Mouse (Mus musculus) liver, embryonic 14.5 days (tissue): ENCODE measurements around the gene Ces3a. TPM values are rescaled to one million over a fixed set of nuclear protein-coding genes. Genes with fewer than 3 reads are reported as not detected.
"Not testable (repeated sequence)": the region's sequence is repeated elsewhere in the genome, so short reads cannot be mapped to it uniquely, and the experiment has no call there.

Source experiments
- ATAC-seq: fragments of 200-750 bp; cut with Nextera tagmentation; 2 replicates; pipeline ENCODE4 v1.8.0; 2017; ENCODE audit warnings: moderate number of reproducible peaks, mild to moderate bottlenecking, moderate library complexity; ENCODE audit not compliant: insufficient read depth
- DNase-seq, 3 experiments: peaks; one replicate each; pipeline ENCODE4 v3.0.0-alpha.2; 2012 to 2013; ENCODE audit warnings: low read depth in 3 of 3, low spot score in 3 of 3
- H3K27ac ChIP-seq: fragments of 300-500 bp; sonication (generic); 2 replicates; pipeline ENCODE4 v1.5.1; 2014; ENCODE audit warnings: moderate library complexity, mild to moderate bottlenecking, control low read depth, inconsistent platforms
- H3K27me3 ChIP-seq: fragments of 300-500 bp; sonication (generic); 2 replicates; pipeline ENCODE4 v1.6.1; 2014; ENCODE audit warnings: mild to moderate bottlenecking, low read length, moderate library complexity; ENCODE audit not compliant: control insufficient read depth, insufficient read depth
- H3K36me3 ChIP-seq: fragments of 300-500 bp; sonication (generic); replicated peaks from 2 replicates; pipeline ENCODE4 v1.6.1; 2014; ENCODE audit warnings: low read depth; ENCODE audit not compliant: control insufficient read depth, insufficient read depth
- H3K4me1 ChIP-seq, 2 experiments: fragments of 200-500 bp in 1 of 2; fragments of 300-500 bp in 1 of 2; sonication (generic) in 1 of 2; replicated peaks; 2 replicates each; pipeline ENCODE4 v1.6.1; 2012 to 2014; ENCODE audit warnings: antibody characterized with exemption in 1 of 2, inconsistent platforms in 1 of 2, low read length in 1 of 2; ENCODE audit not compliant: control insufficient read depth in 2 of 2, insufficient read depth in 2 of 2
- H3K4me2 ChIP-seq: fragments of 300-500 bp; sonication (generic); 2 replicates; pipeline ENCODE4 v1.6.1; 2014; ENCODE audit warnings: low read depth, mild to moderate bottlenecking, control low read depth, moderate library complexity
- H3K4me3 ChIP-seq, 2 experiments: fragments of 200-500 bp in 1 of 2; fragments of 300-500 bp in 1 of 2; sonication (generic) in 1 of 2; 2 replicates each; pipeline ENCODE4 v1.5.1; 2012 to 2014; ENCODE audit warnings: low read depth in 2 of 2, low read length in 2 of 2, mild to moderate bottlenecking in 2 of 2, control low read depth in 1 of 2, inconsistent platforms in 1 of 2, moderate library complexity in 1 of 2; ENCODE audit not compliant: insufficient read depth in 1 of 2
- H3K9ac ChIP-seq: fragments of 300-500 bp; sonication (generic); replicated peaks from 2 replicates; pipeline ENCODE4 v1.6.1; 2014; ENCODE audit warnings: mild to moderate bottlenecking, control low read depth, moderate library complexity
- H3K9me3 ChIP-seq: fragments of 300-500 bp; sonication (generic); 2 replicates; pipeline ENCODE4 v1.6.1; 2016; ENCODE audit warnings: low read length, mixed read lengths; ENCODE audit not compliant: control insufficient read depth
- CTCF ChIP-seq: IDR thresholded peaks from 2 replicates; pipeline ENCODE4 v1.5.1; 2016; ENCODE audit warnings: antibody characterized with exemption, low read depth, control low read depth
- EP300 ChIP-seq: IDR thresholded peaks from 2 replicates; pipeline ENCODE4 v1.6.1; 2016; ENCODE audit warnings: antibody characterized with exemption, low read depth
- WGBS: fragments of 180-500 bp; shearing (Covaris S2); extraction: QIAGEN DNeasy Blood & Tissue Kit; methylation state at CpG from one replicate; pipeline ENCODE4 v1.1.7; 2014; ENCODE audit not compliant: insufficient replicate concordance; 5-methylcytosine and 5-hydroxymethylcytosine counted together
- polyA plus RNA-seq, 2 experiments: library from polyadenylated mRNA; depleted of rRNA in 1 of 2; stranded (reverse) in 1 of 2; unstranded in 1 of 2; fragments of >200 nt; fragmentation: Nextera tagmentation in 1 of 2; extraction: Ambion mirVana in 1 of 2; gene quantifications; 2 replicates each; pipeline versions ENCODE4 v1.2.1 to v1.2.3; 2012 to 2014

Gene Ces3a
- polyA plus RNA-seq, 2 experiments = 0.22 to 0.23 TPM

GRCm38 (mm10) chr8:105045824-105046401 is 2.5 kb upstream of the Ces3a start:
- Histone ChIP-seq H3K9ac (no peak overlapping the region), H3K4me2 (no peak overlapping the region), H3K27ac (no peak overlapping the region), H3K36me3 (no peaks in the 10 kb centered on the region), H3K4me1 (no peaks in the 10 kb centered on the region), H3K27me3 (no peaks in the 10 kb centered on the region), H3K4me3 (no peak overlapping the region), H3K9me3 (no peaks in the 10 kb centered on the region)
- ATAC-seq = no peak
- no peak for TF ChIP-seq CTCF
- no peak for TF ChIP-seq EP300
- WGBS = 58% methylated on average over 3 of the region's 3 CpGs
- DNase-seq = peak in 1 of 3 experiments; percentile 9

- no peak overlapping the region for H3K4me3 ChIP-seq
- H3K9me3 ChIP-seq = no peaks in the 10 kb centered on the region
- no peak for DNase-seq
- no peak for TF ChIP-seq CTCF
- no peak for TF ChIP-seq EP300
- no peaks in the 10 kb centered on the region for H3K4me1 ChIP-seq
- no peaks in the 10 kb centered on the region for H3K36me3 ChIP-seq
- no peak for ATAC-seq
- 67% methylated on average over 4 of the region's 4 CpGs for WGBS
- H3K27ac ChIP-seq = no peak overlapping the region
- H3K27me3 ChIP-seq = no peaks in the 10 kb centered on the region
- H3K4me2 ChIP-seq = no peak overlapping the region
- no peak overlapping the region for H3K9ac ChIP-seq
Observed at GRCm38 (mm10) chr8:105056211-105056610, 7.8 kb downstream of the Ces3a start.

GRCm38 (mm10) chr8:105060056-105060455 is 11.7 kb downstream of the Ces3a start:
- H3K9ac ChIP-seq = no peak overlapping the region
- H3K27me3 ChIP-seq = no peaks in the 10 kb centered on the region
- TF ChIP-seq CTCF (no peak), EP300 (no peak)
- H3K9me3 ChIP-seq = no peaks in the 10 kb centered on the region
- ATAC-seq (no peak), DNase-seq (no peak)
- H3K4me3 ChIP-seq = no peak overlapping the region
- H3K4me1 ChIP-seq = no peaks in the 10 kb centered on the region
- no peak overlapping the region for H3K4me2 ChIP-seq
- no peak overlapping the region for H3K27ac ChIP-seq
- no peaks in the 10 kb centered on the region for H3K36me3 ChIP-seq

- no peaks in the 10 kb centered on the region for H3K27me3 ChIP-seq
- no peak overlapping the region for H3K4me2 ChIP-seq
- TF ChIP-seq CTCF (peak; percentile 74), EP300 (no peak)
- no peak overlapping the region for H3K27ac ChIP-seq
- 0% methylated on average over 1 of the region's 1 CpGs for WGBS
- H3K4me1 ChIP-seq = 0 out of 4 replicates have a peak, but pooled peaks cover 0 to 2% of the 10 kb centered on the region in 2 experiments
- no peak for ATAC-seq
- H3K9me3 ChIP-seq = no peaks in the 10 kb centered on the region
- no peak overlapping the region for H3K9ac ChIP-seq
- H3K36me3 ChIP-seq = no peaks in the 10 kb centered on the region
- no peak overlapping the region for H3K4me3 ChIP-seq
- DNase-seq = peak in 2 of 3 experiments; percentile 7 to 12
Observed at GRCm38 (mm10) chr8:105066761-105067160, 18.4 kb downstream of the Ces3a start.

GRCm38 (mm10) chr8:105067905-105068304 is 19.5 kb downstream of the Ces3a start:
- not testable (repeated sequence) for DNase-seq, H3K27ac ChIP-seq, H3K4me2 ChIP-seq, H3K27me3 ChIP-seq, H3K9ac ChIP-seq, H3K4me3 ChIP-seq, H3K4me1 ChIP-seq, H3K9me3 ChIP-seq, ATAC-seq, H3K36me3 ChIP-seq
- 45% methylated on average over 7 of the region's 7 CpGs for whole genome bisulfite sequencing
